In genomic region chr19:36687044-36687443, GRCm38 (mm10) we compare ENCODE assay signal across 16 mouse cellular contexts. TPM values are rescaled to one million over a fixed set of nuclear protein-coding genes. Genes with fewer than 3 reads are reported as not detected.
A peak's percentile ranks its signal among the peaks of the same experiment; 100 is the strongest.
DNase-seq lines count a peak whose midpoint lies in the region; ATAC-seq and TF ChIP-seq lines count a peak whose summit lies in the region.
"Had no signal": no experiment of that assay in that cellular context is flagged by ENCODE, and none has a peak within 500 bp of the region (broad histone marks: within the 10 kb centered on the region; RNA-seq: fewer than 3 reads in every experiment).

No protein-coding gene starts in this region.

- intact Hi-C loops in heart, postnatal 25 days (cut with DNase I): no loop called here
- intact Hi-C loops in left cerebral cortex, postnatal 36 days (cut with DNase I): no loop called here

- DNase-seq in heart, postnatal 25 days (ENCODE audit: low spot score): no peak
- no peak for DNase-seq in layer of hippocampus, adult 2 months (ENCODE audit: low spot score in 2 of 2)
- DNase-seq in layer of hippocampus, postnatal 10 days (ENCODE audit: low spot score in 2 of 2): no peak
- DNase-seq in limb, embryonic 14.5 days (ENCODE audit: low spot score): no peak
- no peak for DNase-seq in left cerebral cortex, postnatal 36 days (ENCODE audit: low spot score in 2 of 2)
- DNase-seq: cerebellum, adult 11-12 months; kidney, postnatal 14 days; right cerebral cortex, postnatal 25 days; thymus, postnatal 25 days had no signal

- H3K36me3 ChIP-seq in heart, embryonic 12.5 days: no peaks in the 10 kb centered on the region
- H3K36me3 ChIP-seq in embryonic facial prominence, embryonic 13.5 days: no peaks in the 10 kb centered on the region
- H3K36me3 ChIP-seq in limb, embryonic 14.5 days (ENCODE audit: control insufficient read depth, insufficient read depth, low read length): no peaks in the 10 kb centered on the region
- H3K36me3 ChIP-seq in forebrain, embryonic 16.5 days (ENCODE audit: control insufficient read depth, insufficient read depth): no peaks in the 10 kb centered on the region
- H3K36me3 ChIP-seq: hindbrain, embryonic 15.5 days had no signal

- WGBS in heart, embryonic 12.5 days: 78% methylated on average over 9 of the region's 9 CpGs
- 63% methylated on average over 9 of the region's 9 CpGs for WGBS in embryonic facial prominence, embryonic 13.5 days
- 65% methylated on average over 9 of the region's 9 CpGs for WGBS in limb, embryonic 14.5 days
- WGBS in forebrain, embryonic 16.5 days: 95% methylated on average over 9 of the region's 9 CpGs

- no peak overlapping the region for H3K4me3 ChIP-seq in heart, embryonic 12.5 days
- H3K4me3 ChIP-seq in layer of hippocampus, adult 2 months: no peak overlapping the region
- no peak overlapping the region for H3K4me3 ChIP-seq in embryonic facial prominence, embryonic 13.5 days
- no peak overlapping the region for H3K4me3 ChIP-seq in limb, embryonic 14.5 days (replicated peaks; ENCODE audit: low read length)
- no peak overlapping the region for H3K4me3 ChIP-seq in forebrain, embryonic 16.5 days (replicated peaks; ENCODE audit: low read length)
- H3K4me3 ChIP-seq: hindbrain, embryonic 15.5 days; myocyte had no signal

- H3K9ac ChIP-seq in heart, embryonic 12.5 days: 0 out of 2 replicates have a peak overlapping the region, but pooled peaks have one; percentile 20
- H3K9ac ChIP-seq in embryonic facial prominence, embryonic 13.5 days: no peak overlapping the region
- no peak overlapping the region for H3K9ac ChIP-seq in limb, embryonic 14.5 days (ENCODE audit: low read depth, low read length, severe bottlenecking)
- no peak overlapping the region for H3K9ac ChIP-seq in forebrain, embryonic 16.5 days (replicated peaks; ENCODE audit: low read depth, low read length)
- H3K9ac ChIP-seq: hindbrain, embryonic 15.5 days; liver, embryonic 14.5 days had no signal

- no peak for TF ChIP-seq POLR2A in limb, embryonic 14.5 days (IDR thresholded peaks at IDR 0.05; ENCODE audit: borderline replicate concordance, extremely low read depth, insufficient read depth, insufficient read length)

- peaks cover 64% of the 10 kb centered on the region for H3K4me1 ChIP-seq in heart, embryonic 12.5 days (replicated peaks)
- peaks cover 44% of the 10 kb centered on the region for H3K4me1 ChIP-seq in embryonic facial prominence, embryonic 13.5 days
- peaks cover 28% of the 10 kb centered on the region for H3K4me1 ChIP-seq in limb, embryonic 14.5 days (ENCODE audit: control insufficient read depth, insufficient read depth, low read length)
- H3K4me1 ChIP-seq in forebrain, embryonic 16.5 days (replicated peaks; ENCODE audit: control insufficient read depth, insufficient read depth, low read length): peaks cover 14% of the 10 kb centered on the region

- no peaks in the 10 kb centered on the region for H3K9me3 ChIP-seq in heart, embryonic 12.5 days (replicated peaks)
- H3K9me3 ChIP-seq in embryonic facial prominence, embryonic 13.5 days: no peaks in the 10 kb centered on the region
- H3K9me3 ChIP-seq in limb, embryonic 14.5 days (ENCODE audit: control insufficient read depth, low read length): no peaks in the 10 kb centered on the region
- no peaks in the 10 kb centered on the region for H3K9me3 ChIP-seq in forebrain, embryonic 16.5 days (ENCODE audit: control insufficient read depth, low read length)
- H3K9me3 ChIP-seq: hindbrain, embryonic 15.5 days had no signal

- H3K4me2 ChIP-seq in heart, embryonic 12.5 days: no peak overlapping the region
- H3K4me2 ChIP-seq in embryonic facial prominence, embryonic 13.5 days: no peak overlapping the region
- no peak overlapping the region for H3K4me2 ChIP-seq in limb, embryonic 14.5 days (replicated peaks; ENCODE audit: low read depth, low read length, severe bottlenecking)
- H3K4me2 ChIP-seq in forebrain, embryonic 16.5 days (ENCODE audit: low read length): no peak overlapping the region
- H3K4me2 ChIP-seq: hindbrain, embryonic 15.5 days had no signal

- no peak for TF ChIP-seq CTCF in layer of hippocampus, adult 2 months (conservative IDR thresholded peaks at IDR 0.05)

- ATAC-seq in heart, embryonic 12.5 days (ENCODE audit: insufficient number of reproducible peaks, low FRiP score): no peak
- no peak for ATAC-seq in embryonic facial prominence, embryonic 13.5 days (ENCODE audit: insufficient number of reproducible peaks, insufficient read depth, low FRiP score, low TSS enrichment, low read depth)
- ATAC-seq in limb, embryonic 14.5 days (ENCODE audit: low FRiP score, low read depth): no peak
- ATAC-seq in forebrain, embryonic 16.5 days: no peak

- peak overlapping the region; percentile 99 for H3K27ac ChIP-seq in heart, embryonic 12.5 days (ENCODE audit: poor library complexity, severe bottlenecking)
- H3K27ac ChIP-seq in layer of hippocampus, adult 2 months: peak overlapping the region; percentile 77; the same call in 1 of the 2 replicates
- H3K27ac ChIP-seq in embryonic facial prominence, embryonic 13.5 days: peak overlapping the region; percentile 97
- peak overlapping the region; percentile 97 for H3K27ac ChIP-seq in limb, embryonic 14.5 days (replicated peaks; ENCODE audit: low read depth, low read length)
- no peak overlapping the region for H3K27ac ChIP-seq in forebrain, embryonic 16.5 days (ENCODE audit: low read length)
- H3K27ac ChIP-seq: liver, embryonic 14.5 days had no signal

- H3K27me3 ChIP-seq in heart, embryonic 12.5 days (replicated peaks): no peaks in the 10 kb centered on the region
- no peaks in the 10 kb centered on the region for H3K27me3 ChIP-seq in embryonic facial prominence, embryonic 13.5 days
- H3K27me3 ChIP-seq in limb, embryonic 14.5 days (ENCODE audit: control insufficient read depth, insufficient read depth, low read length): no peaks in the 10 kb centered on the region
- no peaks in the 10 kb centered on the region for H3K27me3 ChIP-seq in forebrain, embryonic 16.5 days (replicated peaks; ENCODE audit: control insufficient read depth, insufficient read depth, low read length)
- H3K27me3 ChIP-seq: hindbrain, embryonic 15.5 days had no signal

RNA-seq across cellular contexts. Expression of gene Ppp1r3c, which starts 49.4 kb away (rescaled TPM):
- polyA plus RNA-seq in heart, embryonic 12.5 days (2016; fragmentation: Nextera tagmentation; extraction: Ambion mirVana): 53.3 and 55.1 TPM in 2 replicates
- total RNA-seq in heart, postnatal 25 days (2021): 100 to 1,000 TPM in 1 of 2 experiments, 10 to 100 TPM in 1; 94.9 to 102 TPM
- total RNA-seq in layer of hippocampus, adult 2 months (2021): 10 to 100 TPM; 54.8 to 70.0 TPM
- total RNA-seq in layer of hippocampus, postnatal 10 days (2021): 10 to 100 TPM; 37.8 to 43.0 TPM
- 9.3 and 9.9 TPM in 2 replicates for polyA plus RNA-seq in embryonic facial prominence, embryonic 13.5 days (2015; fragmentation: Nextera tagmentation; extraction: Ambion mirVana)
- polyA plus RNA-seq in limb, embryonic 14.5 days (2012; rRNA removed): 10.5 and 12.6 TPM in 2 replicates
- 16.4 and 19.0 TPM in 2 replicates for polyA plus RNA-seq in limb, embryonic 14.5 days (2014; fragmentation: Nextera tagmentation; extraction: Ambion mirVana)
- 9.0 and 10.3 TPM in 2 replicates for polyA plus RNA-seq in forebrain, embryonic 16.5 days (2015; fragmentation: Nextera tagmentation; extraction: Ambion mirVana)
- total RNA-seq in left cerebral cortex, postnatal 36 days (2021): 10 to 100 TPM; 46.7 to 47.7 TPM
- total RNA-seq: MEL had no signal
- polyA plus RNA-seq: myocyte had no signal
